Mouse (Mus musculus) bone marrow macrophage, adult 2 months (primary cell): ENCODE measurements at regions not wholly inside any gene's neighbourhood (a gene's known extent, or its start where the extent isn't known, plus 50 kb on each side); places are given as distances from the start of the nearest gene placed in this dataset.

ENCODE experiments used
- H3K27ac ChIP-seq: 2 replicates; pipeline ENCODE4 v1.5.1; 2012; ENCODE audit warnings: low read depth, low read length; ENCODE audit not compliant: insufficient read depth
- H3K4me1 ChIP-seq: 2 replicates; pipeline ENCODE4 v1.6.1; 2012; ENCODE audit warnings: low read length; ENCODE audit not compliant: control insufficient read depth, insufficient read depth
- H3K4me3 ChIP-seq: 2 replicates; pipeline ENCODE4 v1.5.1; 2012; ENCODE audit warnings: mild to moderate bottlenecking, low read length, moderate library complexity; ENCODE audit not compliant: insufficient read depth
- CTCF ChIP-seq: IDR thresholded peaks from 2 replicates; pipeline ENCODE4 v1.5.1; 2012; ENCODE audit warnings: low read depth, mild to moderate bottlenecking, low read length, moderate library complexity
- POLR2A ChIP-seq: IDR thresholded peaks from 2 replicates; pipeline ENCODE4 v1.6.1; 2012; ENCODE audit warnings: mild to moderate bottlenecking, low read depth, low read length, borderline replicate concordance

GRCm38 (mm10) chr3:156252256-156252861 is 309.2 kb upstream of the Negr1 start:
- TF ChIP-seq POLR2A (no peak), CTCF (no peak)
- H3K4me3 ChIP-seq, result no peak overlapping the region
- H3K27ac ChIP-seq, result no peak overlapping the region
- H3K4me1 ChIP-seq, result no peaks in the 10 kb centered on the region

- Histone ChIP-seq H3K4me1 (no peaks in the 10 kb centered on the region), H3K4me3 (no peak overlapping the region), H3K27ac (no peak overlapping the region)
- TF ChIP-seq CTCF, result no peak
- TF ChIP-seq POLR2A, result no peak
Measured at GRCm38 (mm10) chr3:156253172-156253934, 308.2 kb upstream of the Negr1 start.

- Histone ChIP-seq H3K4me1 (no peaks in the 10 kb centered on the region), H3K4me3 (no peak overlapping the region), H3K27ac (no peak overlapping the region)
- TF ChIP-seq POLR2A, result no peak
- no peak for TF ChIP-seq CTCF
Measured at GRCm38 (mm10) chr3:156256719-156257118, 304.9 kb upstream of the Negr1 start.

DNA sequence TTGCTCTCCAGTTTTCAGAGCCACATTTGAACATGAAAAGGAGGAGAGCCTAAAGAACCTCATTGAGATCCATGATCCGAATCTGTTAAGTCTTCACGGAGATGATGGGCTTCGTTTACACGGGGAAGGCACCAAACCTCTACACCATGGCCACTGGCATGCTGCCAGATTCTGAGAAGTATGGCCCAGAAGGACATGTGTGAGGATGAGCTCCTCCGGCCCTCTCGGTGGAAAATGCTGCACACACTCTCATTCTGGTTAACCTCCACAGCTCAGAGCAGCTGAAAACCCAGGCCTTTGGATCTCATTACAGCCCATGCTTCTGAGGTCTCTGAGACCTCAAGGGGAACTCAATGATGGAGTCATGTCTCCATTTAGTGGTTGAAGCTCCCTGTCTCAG is 296.9 kb upstream of the Negr1 start:
- Histone ChIP-seq H3K27ac (no peak overlapping the region), H3K4me1 (no peaks in the 10 kb centered on the region), H3K4me3 (no peak overlapping the region)
- TF ChIP-seq CTCF (no peak), POLR2A (no peak)

DNA sequence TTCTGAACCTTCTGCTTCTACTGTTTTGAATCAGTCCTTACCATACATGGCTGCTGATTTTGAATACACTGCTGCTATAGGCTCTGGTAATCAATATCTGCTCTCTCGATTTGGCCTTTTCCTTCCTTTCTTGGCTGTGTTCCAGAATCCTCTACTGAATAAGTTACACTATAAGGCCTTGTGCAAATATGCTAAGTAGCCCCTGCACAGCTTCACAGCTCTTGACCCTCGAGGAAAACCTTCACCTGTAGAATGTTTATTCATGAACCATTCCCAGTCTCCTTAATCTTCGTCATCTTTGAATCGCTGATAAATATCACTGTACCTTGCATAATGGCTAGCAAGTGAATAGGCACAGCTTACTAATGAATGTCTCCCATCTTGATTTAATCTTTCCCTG is 293.9 kb upstream of the Negr1 start:
- TF ChIP-seq CTCF (no peak), POLR2A (no peak)
- H3K27ac ChIP-seq, result no peak overlapping the region
- no peaks in the 10 kb centered on the region for H3K4me1 ChIP-seq
- no peak overlapping the region for H3K4me3 ChIP-seq

DNA sequence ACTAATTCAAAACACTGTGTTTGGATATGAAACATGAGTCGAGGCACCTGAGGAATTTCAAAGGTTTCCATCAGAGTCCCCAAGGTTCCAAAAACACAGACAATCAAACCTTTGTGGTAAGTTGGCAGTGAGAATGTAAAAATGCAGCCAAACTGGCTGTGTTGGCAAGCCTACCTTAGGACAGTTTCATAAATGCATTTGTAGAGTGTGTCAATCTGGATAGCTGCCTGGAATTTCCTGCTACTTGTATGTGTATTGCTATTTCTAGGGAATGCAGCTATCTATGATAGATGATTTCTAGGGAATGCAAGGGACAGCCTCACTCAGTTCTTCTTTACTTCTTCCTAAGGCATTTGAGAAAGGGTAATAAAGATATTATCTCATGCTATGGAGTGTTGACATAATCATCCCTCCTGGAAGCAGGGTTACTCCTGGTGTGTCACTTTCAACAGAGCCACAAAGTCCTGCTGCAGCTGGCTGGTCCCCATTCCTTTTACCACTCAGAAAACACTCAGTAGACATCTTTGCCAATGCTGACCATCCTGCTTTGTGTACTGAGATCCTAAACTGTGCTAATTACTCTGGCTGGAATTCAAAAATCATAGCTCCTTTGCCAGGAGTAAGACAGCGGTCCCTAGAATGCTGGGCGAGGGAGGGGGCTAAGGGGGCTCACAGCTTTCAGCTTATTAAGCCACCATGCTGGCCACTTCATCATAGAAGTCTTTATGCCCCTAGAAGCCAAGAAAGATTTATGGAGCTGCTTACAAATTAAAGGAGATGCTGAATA is 261.4 kb upstream of the Negr1 start:
- Histone ChIP-seq H3K27ac (no peak overlapping the region), H3K4me3 (no peak overlapping the region), H3K4me1 (no peaks in the 10 kb centered on the region)
- TF ChIP-seq CTCF (no peak), POLR2A (no peak)

DNA sequence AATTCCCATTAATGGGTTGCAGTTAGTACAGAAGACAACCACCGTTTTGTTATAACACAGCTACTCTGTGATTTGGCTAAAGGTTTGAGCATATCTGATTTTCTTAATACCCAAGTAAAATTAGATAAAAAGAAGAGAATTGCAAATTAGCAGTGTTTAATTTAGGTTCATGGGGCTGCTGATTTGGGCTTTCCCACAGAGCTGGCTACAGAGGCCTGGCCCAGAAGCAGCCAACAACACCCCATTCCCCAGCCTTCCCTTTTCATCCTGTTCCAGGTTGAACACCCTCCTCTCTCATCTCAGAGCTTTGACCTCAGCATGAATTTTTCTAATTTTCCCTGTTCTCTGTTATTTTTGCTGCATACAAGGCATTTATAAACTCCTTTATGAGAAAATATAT is 260.3 kb upstream of the Negr1 start:
- no peak overlapping the region for H3K27ac ChIP-seq
- H3K4me1 ChIP-seq, result no peaks in the 10 kb centered on the region
- no peak overlapping the region for H3K4me3 ChIP-seq
- no peak for TF ChIP-seq POLR2A
- no peak for TF ChIP-seq CTCF

GRCm38 (mm10) chr3:156301745-156302144 is 259.8 kb upstream of the Negr1 start:
- Histone ChIP-seq H3K4me1 (no peaks in the 10 kb centered on the region), H3K4me3 (no peak overlapping the region)
- TF ChIP-seq CTCF (no peak), POLR2A (no peak)

DNA sequence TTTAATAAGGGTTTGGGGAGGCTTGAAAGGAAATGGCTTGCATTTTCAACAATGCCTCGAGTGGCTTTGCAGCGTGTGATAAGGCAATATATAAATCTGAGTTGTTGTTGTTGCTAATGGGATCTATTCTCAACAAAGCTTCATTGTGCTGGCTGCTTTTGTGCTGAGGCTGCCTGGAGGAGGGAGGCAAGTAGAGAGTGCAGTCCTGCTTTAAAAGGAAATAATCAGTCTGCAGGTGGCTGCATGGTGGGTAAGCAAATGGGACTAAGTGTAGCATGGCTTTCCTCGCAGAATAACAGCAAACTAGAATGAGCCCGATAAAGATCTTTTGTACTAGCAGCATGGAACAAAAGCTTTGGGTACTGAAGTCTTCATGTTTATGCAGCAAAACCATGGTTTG is 257.4 kb upstream of the Negr1 start:
- no peak for TF ChIP-seq POLR2A
- no peak for TF ChIP-seq CTCF
- H3K4me1 ChIP-seq, result no peaks in the 10 kb centered on the region
- H3K4me3 ChIP-seq, result no peak overlapping the region
- H3K27ac ChIP-seq, result no peak overlapping the region

More at GRCm38 (mm10) chr3:156301745-156302144, 259.8 kb upstream of the Negr1 start:
- no peak overlapping the region for H3K27ac ChIP-seq

GRCm38 (mm10) chr3:156305064-156305463 is 256.5 kb upstream of the Negr1 start:
- no peak overlapping the region for H3K27ac ChIP-seq
- TF ChIP-seq POLR2A, result no peak
- no peak for TF ChIP-seq CTCF
- no peaks in the 10 kb centered on the region for H3K4me1 ChIP-seq
- no peak overlapping the region for H3K4me3 ChIP-seq
